Mouse (Mus musculus) naive thymus-derived CD4-positive, alpha-beta T cell, adult 2 months (primary cell): ENCODE measurements at regions not wholly inside any gene's neighbourhood (a gene's known extent, or its start where the extent isn't known, plus 50 kb on each side); places are given as distances from the start of the nearest gene placed in this dataset.

Experiments used
- DNase-seq: peaks from one replicate; pipeline ENCODE4 v3.0.0-alpha.2; 2011; ENCODE audit warnings: low read depth

DNA sequence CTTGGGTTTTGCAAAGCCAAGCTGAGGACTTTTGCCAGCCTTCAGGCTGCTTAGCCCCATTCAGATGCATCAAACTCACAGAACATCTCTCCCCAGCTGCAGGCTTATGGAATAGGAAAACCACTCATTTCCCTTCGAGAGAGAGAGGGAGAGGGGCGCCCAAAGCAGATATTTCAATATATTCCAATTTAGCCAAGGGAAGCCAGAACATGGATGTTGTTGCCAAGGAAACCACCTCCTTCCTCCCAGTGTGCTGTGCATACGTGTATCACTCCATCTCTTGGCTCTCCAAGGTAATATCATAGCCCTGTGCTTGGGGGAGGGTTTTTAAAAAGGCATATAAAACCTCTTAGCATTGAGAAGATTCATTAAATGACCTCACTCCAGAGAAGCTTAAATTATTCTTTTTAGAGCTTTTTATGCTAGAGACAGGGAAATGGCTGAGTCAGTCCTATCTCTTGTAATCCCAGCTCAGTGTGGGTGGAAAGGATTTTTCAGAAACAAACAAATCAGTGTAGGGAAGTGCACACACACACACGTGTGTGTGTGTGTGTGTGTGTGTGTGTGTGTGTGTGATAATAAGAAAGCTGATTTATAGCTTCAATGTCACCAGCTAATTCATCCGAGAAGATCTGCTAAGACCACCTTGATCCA lies 245.1 kb downstream of the Rps24 start:
- DNase-seq: no peak

DNA sequence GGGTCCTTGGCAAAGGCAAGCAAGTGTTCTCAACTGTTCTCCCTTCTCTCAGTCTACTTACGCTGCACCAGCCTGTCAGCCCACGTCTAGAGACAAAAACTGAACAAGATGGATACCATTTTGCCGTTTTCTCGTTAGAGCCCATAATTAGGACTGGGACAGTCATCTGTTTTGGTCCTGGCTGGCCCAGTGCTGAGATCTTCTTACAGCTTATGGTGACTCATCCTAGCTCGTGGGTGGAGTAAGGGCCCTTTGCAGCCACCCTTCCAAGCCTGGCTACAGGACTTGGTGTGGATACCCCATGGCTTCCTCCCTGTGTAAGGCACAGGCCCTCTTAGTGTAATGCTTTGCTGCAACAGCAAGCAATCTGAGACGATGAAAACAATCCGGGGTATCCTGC lies 246.4 kb downstream of the Rps24 start:
- no peak for DNase-seq

DNA sequence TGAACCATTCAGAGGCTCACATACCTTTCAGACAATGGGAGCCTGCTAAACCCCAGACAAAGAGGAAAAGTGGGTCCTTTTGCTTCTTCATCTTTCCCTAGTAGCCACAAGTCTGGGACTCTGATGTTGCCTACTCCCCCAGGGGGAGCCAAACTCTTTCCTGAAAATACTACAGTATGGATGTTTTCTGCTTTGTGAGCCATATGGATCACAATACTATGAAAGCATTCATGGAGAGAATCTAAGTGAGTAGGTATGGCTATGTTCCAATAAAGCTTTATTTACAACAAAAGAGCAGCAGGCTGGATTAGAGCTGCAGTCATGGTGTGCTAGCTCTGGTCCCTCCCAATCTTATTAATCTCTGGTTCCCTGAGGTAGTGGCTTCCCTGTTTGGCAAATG lies 251.9 kb downstream of the Rps24 start:
- no peak for DNase-seq

DNA sequence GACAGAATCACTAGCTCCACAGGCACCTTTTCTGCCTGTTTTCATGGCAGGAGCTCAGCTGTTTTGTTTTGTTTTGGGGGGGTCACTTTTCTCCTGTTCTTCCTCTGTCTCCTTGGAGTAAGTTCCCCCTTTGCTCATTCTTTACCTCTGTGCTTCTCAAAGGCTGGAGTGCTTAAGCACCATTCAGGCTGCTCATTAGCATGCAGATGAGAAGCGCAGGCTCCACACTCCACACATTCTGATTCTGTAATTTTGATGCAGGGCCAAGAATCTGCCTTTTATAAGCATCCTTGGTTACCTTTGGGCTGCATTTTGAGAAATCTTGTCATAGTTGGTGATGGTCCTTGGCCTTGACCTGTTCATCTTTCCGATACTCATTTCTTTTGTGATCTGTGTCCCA lies 257.5 kb downstream of the Rps24 start:
- no peak for DNase-seq

DNA sequence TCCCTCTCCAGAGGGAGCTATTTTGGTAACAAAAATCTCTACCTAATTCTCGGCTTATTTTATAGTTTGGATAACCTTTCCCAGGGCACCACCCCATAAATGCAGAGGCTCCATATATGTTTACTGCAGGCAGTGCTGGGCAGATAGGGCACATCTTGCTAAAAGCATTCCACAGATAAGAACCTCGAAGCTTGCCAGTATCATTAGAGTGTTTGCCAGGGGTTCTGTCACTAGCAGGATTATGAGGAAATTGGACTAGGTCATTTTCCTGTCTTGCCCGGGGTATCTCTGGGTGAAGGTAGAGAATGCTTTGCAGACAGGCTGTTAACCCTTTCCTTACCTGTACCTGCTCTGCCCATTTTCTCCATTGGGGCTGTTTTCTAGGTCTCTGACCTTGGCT lies 258.8 kb downstream of the Rps24 start:
- no peak for DNase-seq

DNA sequence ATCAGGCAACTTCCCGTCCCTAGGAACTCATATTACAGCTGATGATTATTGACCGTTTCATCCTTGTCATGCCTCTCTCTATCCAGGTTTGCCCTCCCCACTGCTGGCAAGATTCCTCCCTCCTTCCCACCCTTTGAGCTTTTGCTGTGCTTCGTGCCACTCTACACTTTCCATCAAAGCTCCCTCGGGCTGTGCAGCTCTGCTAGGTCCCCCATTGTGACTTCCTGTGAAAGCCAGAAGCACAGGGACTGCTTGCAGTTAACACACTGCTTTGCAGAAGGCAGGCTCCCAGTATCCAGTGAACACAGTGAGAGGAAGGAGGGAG lies 260.5 kb downstream of the Rps24 start:
- no peak for DNase-seq

DNA sequence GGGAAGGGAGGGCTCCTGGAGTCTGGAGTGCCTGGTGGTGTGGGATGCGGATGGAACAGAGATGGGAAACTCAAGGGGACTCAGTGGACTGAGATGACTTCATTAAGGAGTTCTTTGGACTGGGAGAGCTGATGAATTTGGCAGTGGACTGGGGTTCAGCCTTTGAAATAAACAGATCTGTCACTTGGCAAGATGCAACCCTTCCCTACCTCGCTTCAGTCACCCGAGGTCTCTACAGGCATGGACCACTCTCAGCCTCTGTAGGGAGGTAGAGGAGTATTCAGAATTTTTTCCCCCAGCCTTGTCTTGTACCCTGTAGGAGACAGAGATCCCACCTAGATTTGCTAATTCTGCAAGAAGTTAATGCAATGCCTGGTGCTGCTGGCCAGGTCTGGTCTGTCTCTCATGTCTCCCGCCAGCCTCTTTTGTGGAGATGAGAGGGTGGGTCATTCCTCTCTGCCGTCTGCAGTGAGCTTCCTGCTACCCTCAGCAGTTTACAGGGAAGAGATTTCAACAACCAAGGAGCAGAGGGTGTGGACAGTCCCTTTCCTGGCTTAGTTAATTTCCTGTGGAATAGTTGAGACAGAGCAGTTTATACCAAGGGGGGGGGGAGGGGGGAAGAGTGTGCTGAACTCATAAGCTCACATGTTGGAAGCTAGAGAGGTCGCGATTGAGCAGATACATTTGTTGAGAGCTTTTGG lies 261.0 kb downstream of the Rps24 start:
- DNase-seq: no peak

DNA sequence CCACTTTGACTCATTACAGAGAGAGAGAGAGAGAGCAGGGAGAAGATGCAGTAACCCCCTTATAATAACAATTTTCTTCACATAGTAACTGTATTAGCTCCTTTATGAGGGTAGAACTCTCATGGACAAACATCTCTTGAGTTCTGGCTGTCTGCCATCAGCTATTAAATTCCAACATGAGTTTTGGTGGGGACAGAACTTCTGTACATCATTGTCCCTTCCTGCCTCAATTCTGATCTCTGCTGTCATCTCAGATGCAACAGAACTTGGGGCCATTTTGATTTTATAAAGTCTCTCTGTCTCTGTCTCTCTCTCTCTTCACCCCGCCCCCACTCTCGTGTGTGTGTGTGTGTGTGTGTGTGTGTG lies 261.6 kb downstream of the Rps24 start:
- DNase-seq: no peak

DNA sequence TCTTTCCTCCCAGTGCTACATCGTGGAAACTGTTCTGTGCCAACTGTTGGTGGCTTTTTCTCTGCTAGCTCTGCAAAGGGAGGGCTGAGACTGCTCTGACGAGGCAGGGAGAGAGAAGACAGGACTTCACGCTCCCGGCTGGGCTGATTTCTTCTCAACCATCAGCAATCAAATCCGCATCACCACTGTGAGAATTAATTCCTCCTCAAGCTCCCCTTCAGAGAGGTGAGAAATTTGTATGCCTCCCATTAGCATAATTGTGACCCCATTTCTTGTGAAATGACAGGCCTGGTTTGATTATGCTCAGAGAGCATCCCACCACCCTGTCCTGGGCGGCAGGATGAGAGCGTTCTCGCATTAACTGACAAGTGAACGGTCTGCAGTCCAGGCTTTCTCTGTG lies 262.4 kb downstream of the Rps24 start:
- DNase-seq: no peak

DNA sequence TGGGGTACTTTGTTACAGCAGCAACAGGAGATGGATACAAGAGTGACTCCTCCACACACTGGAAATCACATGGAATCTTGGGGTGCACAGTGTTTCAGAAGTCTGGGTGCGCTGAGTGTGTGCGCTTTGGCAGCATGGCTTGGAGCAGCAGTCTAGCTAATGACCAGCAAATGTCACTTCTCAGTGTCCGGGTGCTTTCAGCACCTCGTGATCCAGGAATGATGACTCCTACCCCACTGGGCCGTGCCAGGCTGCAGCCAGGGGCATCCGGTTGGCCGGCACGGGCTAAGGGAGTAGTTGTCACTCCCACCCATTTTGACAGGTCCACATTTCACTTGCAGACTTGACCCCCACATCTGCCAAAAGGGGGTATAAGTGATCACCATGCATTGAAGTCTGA lies 264.3 kb downstream of the Rps24 start:
- DNase-seq: no peak

DNA sequence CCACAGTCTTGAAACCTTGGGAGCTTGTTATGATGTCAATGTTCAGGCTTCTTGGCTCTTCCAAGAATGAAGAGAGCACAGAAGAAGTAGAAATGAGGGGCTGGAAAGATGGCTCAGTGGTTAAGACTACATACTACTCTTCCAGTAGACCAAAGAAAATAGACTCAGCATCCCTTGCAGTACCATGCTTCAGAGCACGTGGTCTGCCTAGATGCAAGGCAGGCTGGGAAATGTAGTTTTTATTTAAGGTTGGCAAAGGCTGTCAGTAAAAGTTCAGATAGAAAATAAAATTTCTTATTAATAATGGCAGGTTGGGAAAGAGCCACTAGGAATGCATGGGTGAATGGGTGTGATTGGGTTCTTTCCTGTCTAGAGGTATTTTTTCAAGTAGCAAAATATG lies 267.8 kb downstream of the Rps24 start:
- DNase-seq: no peak

DNA sequence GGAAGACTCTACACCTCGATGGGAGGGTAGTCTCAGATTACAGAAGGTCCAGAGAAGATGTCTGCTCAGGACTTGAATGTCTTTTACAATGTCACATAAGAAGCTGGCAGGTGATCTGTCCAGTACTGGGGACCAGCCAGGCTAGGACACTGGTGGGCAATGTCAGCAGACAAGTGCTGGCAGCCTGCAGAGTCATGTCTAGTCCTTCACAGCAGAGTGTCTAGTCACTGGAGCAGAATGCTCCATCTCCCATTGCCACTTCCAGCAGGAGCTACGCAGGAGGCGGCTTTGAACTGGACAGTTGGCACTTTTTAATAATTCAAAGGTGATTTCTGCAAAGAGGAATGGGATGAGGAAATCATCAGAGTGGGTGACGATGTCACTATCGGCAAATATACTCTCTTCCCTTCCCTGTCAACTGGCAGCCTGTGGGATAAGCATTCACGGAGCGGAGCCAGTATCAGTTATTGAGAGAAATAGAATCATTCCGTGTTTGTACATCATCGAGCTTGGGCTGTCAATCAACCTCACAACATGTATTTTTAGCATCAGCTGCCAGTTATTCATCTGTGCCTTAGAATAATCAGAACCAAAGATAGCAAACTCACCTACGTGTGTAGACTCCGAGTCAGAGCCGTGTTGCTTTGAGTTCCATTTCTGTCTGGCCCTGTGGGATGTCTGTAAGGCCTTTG lies 268.6 kb downstream of the Rps24 start:
- DNase-seq: no peak

DNA sequence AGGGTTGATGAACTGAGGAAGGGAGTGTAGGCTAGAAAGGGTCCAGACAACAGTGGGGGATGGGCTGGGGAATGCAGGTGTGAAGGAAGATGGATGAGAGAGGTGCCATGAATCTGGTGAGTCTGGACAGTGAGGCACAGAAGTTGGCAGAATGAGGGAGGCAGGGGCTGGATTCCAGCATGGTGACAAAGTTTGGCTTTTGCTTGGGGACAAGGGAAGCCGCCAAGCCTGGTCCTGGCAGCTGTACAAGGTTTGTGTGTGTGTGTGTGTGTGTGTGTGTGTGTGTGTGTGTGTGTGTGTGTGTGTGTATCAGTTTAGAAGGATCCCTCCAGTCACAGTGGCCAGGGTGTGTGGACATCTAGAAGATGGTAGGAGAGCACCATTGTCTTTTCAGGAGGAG lies 270.4 kb downstream of the Rps24 start:
- no peak for DNase-seq

DNA sequence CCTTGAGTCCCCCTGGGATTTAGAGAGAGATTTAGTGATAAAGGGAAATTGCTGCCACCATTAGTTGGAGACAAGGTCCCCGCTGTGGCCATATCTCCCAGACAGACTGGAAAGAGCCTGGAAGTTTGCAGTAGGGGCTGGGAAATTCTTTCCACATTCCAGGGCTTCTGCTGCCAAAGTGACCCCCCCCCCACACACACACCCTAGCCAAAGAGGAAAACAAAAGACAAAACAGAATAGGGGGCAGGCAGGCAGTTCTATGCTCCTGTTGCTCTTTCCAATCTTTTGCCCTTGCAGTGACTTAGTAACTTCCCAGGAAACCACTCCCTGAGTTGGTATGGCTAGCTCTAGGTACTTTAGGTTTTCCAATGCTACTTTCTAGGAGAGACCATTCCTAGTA lies 270.9 kb downstream of the Rps24 start:
- DNase-seq: no peak

DNA sequence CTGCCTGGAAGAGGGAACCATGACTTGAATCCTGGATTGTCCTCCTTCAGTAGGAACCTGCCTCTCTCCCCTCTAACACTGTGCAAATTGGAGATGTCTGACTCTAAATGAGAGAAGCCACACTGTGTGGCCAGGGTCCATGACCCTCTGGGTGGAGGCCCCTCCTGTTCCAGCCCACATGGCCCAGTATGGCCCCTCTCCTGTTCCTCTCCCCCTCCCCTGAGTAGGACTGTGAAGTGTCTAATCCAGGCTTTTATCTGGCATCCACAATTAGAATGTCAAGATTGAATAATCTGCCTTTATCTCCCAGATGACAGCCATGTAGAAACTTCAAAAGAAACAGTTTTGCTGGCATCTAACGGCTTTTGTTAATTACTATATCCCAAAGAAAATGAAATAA lies 274.0 kb downstream of the Rps24 start:
- DNase-seq: no peak

DNA sequence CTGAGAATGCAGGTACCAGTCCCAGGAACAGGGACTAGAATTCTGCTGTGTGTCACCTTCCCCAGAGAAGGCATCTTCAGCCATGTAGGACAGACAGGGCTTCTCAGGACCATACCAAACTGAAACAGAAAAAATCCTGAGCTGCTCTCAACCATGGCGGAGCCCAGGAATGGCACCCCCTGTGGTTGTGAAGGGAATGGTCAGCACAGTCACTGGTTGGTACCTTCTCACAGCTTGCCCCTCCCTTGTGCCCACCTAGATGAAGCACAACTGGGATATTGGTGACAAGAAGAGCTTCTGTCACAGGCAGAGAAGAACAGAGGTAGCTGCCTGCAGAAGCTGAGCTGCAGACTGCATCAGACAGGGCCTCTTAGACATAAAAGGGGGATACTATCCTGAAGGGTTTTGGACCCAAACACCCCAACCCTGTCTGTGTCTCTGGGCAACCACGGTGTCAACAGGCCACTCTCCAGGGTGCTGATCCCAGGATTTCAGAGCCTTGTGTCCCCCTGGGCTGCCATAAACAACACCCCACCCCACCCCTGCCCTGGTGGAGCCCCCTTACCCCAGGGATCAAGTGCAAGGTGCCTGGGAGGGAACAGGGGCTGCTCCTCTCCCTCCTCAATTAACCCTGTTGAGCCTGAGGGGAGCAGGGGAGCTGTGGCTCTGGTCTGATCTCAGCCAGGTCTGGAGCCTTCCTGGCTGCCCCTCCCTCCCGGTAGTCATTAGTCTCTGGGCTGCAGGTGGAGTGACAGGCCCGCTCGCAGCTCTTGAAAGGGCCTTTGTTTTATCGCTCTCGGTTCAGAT lies 275.7 kb downstream of the Rps24 start:
- DNase-seq: no peak

DNA sequence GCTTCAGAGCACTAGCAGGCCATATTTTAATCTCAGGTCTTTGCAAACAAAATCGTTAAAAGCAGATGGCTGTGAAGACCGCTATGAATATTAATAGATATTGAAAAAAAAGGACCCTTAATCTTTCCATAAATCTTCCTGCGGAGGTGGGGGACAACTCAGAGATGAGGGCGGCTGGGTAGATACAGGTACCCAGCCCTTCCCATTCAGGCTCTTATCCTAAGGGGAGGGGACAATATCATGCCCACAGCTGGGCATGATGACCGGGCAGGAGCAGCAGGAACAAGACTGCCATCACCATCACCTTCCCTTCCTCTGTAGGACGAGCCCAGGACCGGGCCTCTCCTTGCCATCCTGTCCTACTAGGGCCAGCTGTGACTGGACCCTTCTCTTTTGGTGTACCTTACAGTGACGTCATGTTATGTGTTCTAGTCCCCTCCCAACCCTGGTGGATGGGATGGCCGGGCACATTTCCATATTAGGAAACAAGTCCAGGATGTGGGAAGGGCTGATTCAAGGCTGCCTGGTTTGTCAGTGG lies 276.4 kb downstream of the Rps24 start:
- DNase-seq: no peak

DNA sequence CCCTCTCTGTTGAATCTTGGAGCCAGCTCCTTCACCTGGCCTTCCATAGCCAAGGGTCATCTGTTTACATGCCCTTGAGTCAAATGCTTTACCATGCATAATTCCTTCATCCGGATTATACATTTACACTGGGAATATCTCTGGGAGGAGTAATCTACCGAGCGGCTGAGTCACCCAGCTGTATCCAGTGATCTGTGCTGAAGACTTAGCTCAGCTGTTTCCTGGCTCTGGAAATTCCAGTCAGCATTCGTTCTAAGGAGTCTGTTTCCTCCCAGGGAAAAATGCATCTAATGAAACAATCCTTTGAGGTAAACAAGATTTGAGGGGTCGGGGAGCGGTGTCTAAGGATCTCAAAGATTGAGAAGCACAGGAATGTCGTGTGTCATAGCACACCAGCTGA lies 276.9 kb downstream of the Rps24 start:
- DNase-seq: no peak

DNA sequence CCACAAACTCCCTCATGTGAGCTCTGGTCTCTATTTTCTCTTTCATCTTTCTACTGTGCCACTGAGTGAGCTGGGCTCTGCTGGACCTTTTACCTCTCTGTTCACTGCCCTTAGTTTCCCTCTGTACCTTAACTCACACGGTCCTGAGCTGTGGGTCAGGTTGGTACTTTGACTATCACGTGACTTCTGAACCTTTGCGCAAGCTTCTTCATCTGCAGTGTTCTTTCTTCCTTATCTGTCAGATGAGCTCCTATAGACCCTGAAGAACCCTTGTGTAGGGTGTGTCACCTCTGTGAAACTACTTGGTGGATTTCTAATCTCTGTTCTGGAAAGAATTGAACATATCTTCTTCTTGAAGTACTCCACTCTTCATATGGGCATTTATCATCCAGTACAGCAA lies 279.3 kb downstream of the Rps24 start:
- no peak for DNase-seq

DNA sequence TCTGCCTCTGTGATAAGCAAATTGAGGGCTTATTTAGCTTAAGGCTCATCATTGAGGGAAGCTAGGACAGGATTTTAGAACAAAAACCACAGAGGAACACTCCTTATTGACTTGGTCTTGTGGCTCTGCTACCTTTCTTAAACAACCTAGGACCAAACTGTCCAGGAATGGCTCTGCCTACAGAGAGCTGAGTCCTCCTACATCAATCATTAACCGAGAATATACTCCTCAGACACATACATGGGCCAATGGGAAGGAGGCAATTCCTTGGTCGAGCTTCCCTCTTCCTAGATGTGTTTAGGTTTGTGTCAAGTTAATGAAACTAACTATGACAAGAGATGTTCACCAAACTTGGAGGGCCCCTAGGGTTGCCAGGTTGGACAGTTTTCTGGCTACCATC lies 279.8 kb downstream of the Rps24 start:
- DNase-seq: no peak

DNA sequence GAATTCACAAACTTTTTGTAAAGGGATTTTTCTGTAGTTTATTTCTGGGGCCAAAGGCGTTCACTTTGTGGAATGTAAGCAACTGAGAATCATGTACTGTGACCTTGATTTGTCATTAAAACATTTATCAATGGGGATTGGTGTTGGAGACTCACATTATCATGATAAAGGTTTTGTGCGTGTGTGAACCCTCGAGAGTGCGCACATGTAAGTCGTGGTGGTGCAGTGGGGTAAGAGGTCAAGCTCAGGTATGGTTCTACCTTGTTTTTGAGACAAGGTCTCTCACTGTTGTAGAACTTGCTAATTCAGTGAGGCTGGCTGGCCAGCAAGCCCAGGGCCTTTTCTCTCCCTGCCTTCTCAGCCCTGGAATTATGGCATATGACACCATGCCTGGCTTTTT lies 280.4 kb downstream of the Rps24 start:
- DNase-seq: no peak

DNA sequence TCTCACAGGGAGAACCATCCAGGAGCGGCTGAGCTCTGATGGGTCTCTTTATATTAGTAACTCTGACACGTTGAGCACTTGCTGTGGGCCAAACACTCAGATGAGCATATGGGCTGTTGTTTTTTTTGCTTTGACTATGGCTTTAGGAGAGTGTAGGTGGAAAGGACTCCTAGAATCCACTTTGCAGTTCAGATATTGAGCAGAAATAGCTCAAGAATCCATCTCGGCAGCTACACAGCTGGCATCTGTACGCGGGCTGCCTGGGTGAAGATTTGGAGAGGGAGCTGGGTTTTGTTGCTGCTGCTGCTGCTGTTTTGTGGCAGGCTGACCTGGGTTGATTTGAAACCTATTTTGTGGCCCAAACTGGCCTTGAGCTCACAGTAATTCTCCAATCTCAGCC lies 281.0 kb downstream of the Rps24 start:
- no peak for DNase-seq

DNA sequence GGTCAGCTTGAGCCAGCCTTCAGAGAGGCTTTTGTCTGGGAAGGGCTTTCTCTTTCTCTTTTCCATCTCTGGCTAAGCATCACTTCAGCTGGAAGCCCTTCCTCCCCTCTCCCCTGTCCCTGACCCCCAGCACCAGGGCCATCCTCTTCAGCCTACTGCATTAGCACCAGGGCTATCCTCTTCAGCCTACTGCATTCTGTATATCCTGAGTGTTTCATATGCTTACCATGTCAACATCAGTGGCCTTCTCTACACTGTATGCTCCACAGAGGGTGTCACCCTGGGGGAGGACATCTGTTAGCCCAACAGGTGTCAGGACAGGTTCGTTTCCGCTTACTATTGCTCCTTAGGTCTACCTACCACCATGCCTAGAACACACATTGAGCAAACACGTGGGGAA lies 282.5 kb downstream of the Rps24 start:
- DNase-seq: no peak
